Mouse (Mus musculus) splenic B cell, adult 2 months (primary cell): ENCODE results near the gene 4933403O08Rik.

Source experiments
- DNase-seq: peaks from one replicate; pipeline ENCODE4 v3.0.0-alpha.2; 2011; ENCODE audit warnings: low read depth, low spot score
- H3K27me3 ChIP-seq: 2 replicates; pipeline ENCODE4 v1.6.1; 2012; ENCODE audit warnings: mild to moderate bottlenecking, low read length, moderate library complexity, mixed read lengths; ENCODE audit not compliant: control insufficient read depth, poor library complexity, insufficient read depth, severe bottlenecking
- H3K36me3 ChIP-seq: 2 replicates; pipeline ENCODE4 v1.6.1; 2012; ENCODE audit warnings: mild to moderate bottlenecking, low read length, moderate library complexity, mixed read lengths; ENCODE audit not compliant: control insufficient read depth, poor library complexity, insufficient read depth, severe bottlenecking

Gene 4933403O08Rik

DNA sequence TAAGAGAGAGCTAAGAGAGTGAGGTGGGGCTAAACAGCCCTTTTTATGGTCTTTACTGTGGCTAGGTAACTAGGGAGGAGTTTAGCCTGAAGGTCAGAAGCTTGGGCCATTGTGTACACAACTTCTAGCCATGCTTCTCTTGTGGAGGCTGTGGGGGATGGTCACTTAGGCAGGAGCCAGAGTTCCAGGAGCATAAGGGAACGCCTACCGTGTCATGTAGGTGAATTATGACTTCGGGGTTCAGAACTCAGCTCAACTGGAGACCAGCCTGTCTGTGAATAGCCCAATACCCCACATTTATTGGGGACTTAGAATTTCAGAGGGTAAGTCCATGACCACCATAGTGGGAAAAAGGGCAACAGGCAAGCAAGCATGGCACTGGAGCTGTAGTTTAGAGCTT lies at the start of gene 4933403O08Rik:
Gene 4933403O08Rik (plus strand): TSS at position 301 of the 400 bp plus-strand sequence.
- no peaks in the 10 kb centered on the region for H3K27me3 ChIP-seq
- DNase-seq = no peak
- no peaks in the 10 kb centered on the region for H3K36me3 ChIP-seq

GRCm38 (mm10) chrX:112242916-112243315 lies 4.1 kb downstream of the 4933403O08Rik start:
- Histone ChIP-seq H3K36me3 (no peaks in the 10 kb centered on the region), H3K27me3 (no peaks in the 10 kb centered on the region)
- DNase-seq = no peak

GRCm38 (mm10) chrX:112255513-112255912 lies 16.7 kb downstream of the 4933403O08Rik start:
- no peak for DNase-seq
- Histone ChIP-seq H3K36me3 (no peaks in the 10 kb centered on the region), H3K27me3 (no peaks in the 10 kb centered on the region)

DNA sequence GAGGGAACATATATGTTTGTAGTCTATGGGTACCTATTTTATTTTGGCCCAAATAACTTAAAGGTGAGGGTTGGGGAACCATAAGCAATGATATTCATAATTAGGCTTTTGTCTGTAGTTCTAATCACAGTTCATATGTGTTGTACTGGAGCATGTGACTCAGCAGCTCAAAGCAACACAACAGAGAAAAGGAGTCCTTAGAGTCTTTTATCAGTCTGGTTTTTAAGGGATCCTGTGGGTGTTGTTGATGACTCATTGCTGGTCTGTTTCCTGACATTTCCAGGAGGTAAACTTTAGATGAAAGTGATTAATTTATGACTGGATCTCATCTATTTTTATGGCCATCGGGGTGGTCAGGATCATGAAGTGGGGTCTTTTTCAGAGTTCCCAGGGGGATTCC lies 34.7 kb downstream of the 4933403O08Rik start:
- no peak for DNase-seq
- Histone ChIP-seq H3K36me3 (no peaks in the 10 kb centered on the region), H3K27me3 (no peaks in the 10 kb centered on the region)
